In the genomic region with DNA sequence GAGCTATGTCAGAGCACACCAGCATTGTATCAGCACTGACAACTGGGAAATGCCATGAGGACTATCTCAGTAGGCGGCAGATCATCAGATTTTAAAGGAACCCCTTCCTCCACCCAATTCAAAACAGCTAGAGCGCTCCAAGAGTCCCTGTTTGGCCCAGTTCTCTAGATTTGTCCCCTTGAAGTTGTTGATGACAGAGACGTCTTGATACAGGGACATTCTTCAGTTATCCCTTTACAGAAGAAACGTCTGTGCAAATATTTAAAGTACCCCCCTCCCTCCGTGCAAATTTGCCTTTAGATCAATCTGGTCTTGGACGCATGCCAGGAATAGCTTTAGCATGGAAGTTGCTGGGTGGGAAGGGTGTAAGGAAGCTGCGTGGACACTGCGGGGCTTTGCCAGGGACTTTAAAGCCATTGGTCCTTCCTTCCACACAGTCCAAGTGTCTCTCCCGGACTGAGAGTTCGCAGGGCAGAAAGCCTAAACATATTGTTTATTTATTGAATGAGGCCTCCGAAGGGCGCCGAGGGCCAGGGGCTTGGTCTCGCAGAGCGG, we compare ENCODE assay signal across 9 mouse cellular contexts. TPM values are rescaled to one million over a fixed set of nuclear protein-coding genes. Genes with fewer than 3 reads are reported as not detected.
DNase-seq lines count a peak whose midpoint lies in the region; ATAC-seq and TF ChIP-seq lines count a peak whose summit lies in the region.
"Had no signal": no experiment of that assay in that cellular context is flagged by ENCODE, and none has a peak within 500 bp of the region (broad histone marks: within the 10 kb centered on the region; RNA-seq: fewer than 3 reads in every experiment).

No protein-coding gene starts in this region.

- ATAC-seq in kidney, embryonic 14.5 days (ENCODE audit: low FRiP score, low TSS enrichment), result peak; percentile 54; the same call in 1 of the 2 replicates
- no peak; the same call in 1 of the 2 replicates for ATAC-seq in forebrain, embryonic 12.5 days (ENCODE audit: low FRiP score)

- 2% methylated on average over 15 of the region's 15 CpGs for WGBS in kidney, embryonic 14.5 days
- 3% methylated on average over 15 of the region's 15 CpGs for WGBS in forebrain, embryonic 12.5 days
- 5% methylated on average over 15 of the region's 15 CpGs for WGBS in limb, embryonic 10.5 days

- peak overlapping the region; percentile 58 for H3ac ChIP-seq in myocyte (ENCODE audit: control insufficient read depth, insufficient read length)

- no peaks in the 10 kb centered on the region for H3K36me3 ChIP-seq in kidney, embryonic 14.5 days (ENCODE audit: control insufficient read depth, insufficient read depth, low read length)
- no peaks in the 10 kb centered on the region for H3K36me3 ChIP-seq in forebrain, embryonic 12.5 days (replicated peaks)
- H3K36me3 ChIP-seq in limb, embryonic 10.5 days, result no peaks in the 10 kb centered on the region
- H3K36me3 ChIP-seq in myocyte (ENCODE audit: control insufficient read depth, insufficient read depth), result no peaks in the 10 kb centered on the region

- H3K9ac ChIP-seq in kidney, embryonic 14.5 days (ENCODE audit: low read depth, low read length), result peak overlapping the region; percentile 73
- H3K9ac ChIP-seq in forebrain, embryonic 12.5 days, result peak overlapping the region; percentile 80

- no peak for TF ChIP-seq POLR2A in myocyte (IDR thresholded peaks at IDR 0.05; ENCODE audit: insufficient read length, low read depth)

- no peaks in the 10 kb centered on the region for H3K9me3 ChIP-seq in kidney, embryonic 14.5 days (ENCODE audit: control insufficient read depth, low read length)
- no peaks in the 10 kb centered on the region for H3K9me3 ChIP-seq in forebrain, embryonic 12.5 days
- H3K9me3 ChIP-seq in limb, embryonic 10.5 days (replicated peaks), result no peaks in the 10 kb centered on the region

- peak overlapping the region; percentile 92 for H3K4me3 ChIP-seq in kidney, embryonic 14.5 days (ENCODE audit: low read length)
- peak overlapping the region; percentile 89 for H3K4me3 ChIP-seq in forebrain, embryonic 12.5 days (replicated peaks)
- H3K4me3 ChIP-seq in limb, embryonic 10.5 days, result peak overlapping the region; percentile 96
- H3K4me3 ChIP-seq in myocyte, result peak overlapping the region; percentile 36

- peaks cover 10% of the 10 kb centered on the region; the same call in 1 of the 2 replicates for H3K27me3 ChIP-seq in kidney, embryonic 14.5 days (ENCODE audit: control insufficient read depth, insufficient read depth, low read length)
- peaks cover 28% of the 10 kb centered on the region for H3K27me3 ChIP-seq in forebrain, embryonic 12.5 days
- peaks cover 28% of the 10 kb centered on the region for H3K27me3 ChIP-seq in limb, embryonic 10.5 days (ENCODE audit: low read depth, poor library complexity, severe bottlenecking)
- H3K27me3 ChIP-seq in myocyte (ENCODE audit: control insufficient read depth, insufficient read depth, insufficient read length), result peaks cover 7% of the 10 kb centered on the region

- 0 out of 2 replicates have a peak, but pooled peaks cover 3% of the 10 kb centered on the region for H3K4me1 ChIP-seq in kidney, embryonic 14.5 days (ENCODE audit: control insufficient read depth, insufficient read depth, low read length)
- peaks cover 14% of the 10 kb centered on the region for H3K4me1 ChIP-seq in forebrain, embryonic 12.5 days
- peaks cover 20% of the 10 kb centered on the region for H3K4me1 ChIP-seq in limb, embryonic 10.5 days

- peak overlapping the region; percentile 90 for H3K4me2 ChIP-seq in kidney, embryonic 14.5 days (replicated peaks; ENCODE audit: low read depth, low read length)
- H3K4me2 ChIP-seq in forebrain, embryonic 12.5 days, result peak overlapping the region; percentile 83
- peak overlapping the region; percentile 81 for H3K4me2 ChIP-seq in myocyte (ENCODE audit: low read depth)

- H3K79me2 ChIP-seq in myocyte (ENCODE audit: control insufficient read depth, insufficient read depth), result no peaks in the 10 kb centered on the region

- no peak for DNase-seq in kidney, adult 18-20 months
- DNase-seq in brain, adult 2 months (ENCODE audit: low read depth, low spot score), result peak; percentile 54
- no peak for DNase-seq in limb, embryonic 10.5 days (ENCODE audit: low spot score)
- no peak for DNase-seq in adrenal gland, adult 2 months
- no peak for DNase-seq in adrenal gland, postnatal 10 days

- no peak overlapping the region for H3K27ac ChIP-seq in kidney, embryonic 14.5 days (ENCODE audit: low read depth, low read length)
- peak overlapping the region; percentile 42; the same call in 1 of the 2 replicates for H3K27ac ChIP-seq in forebrain, embryonic 12.5 days
- H3K27ac ChIP-seq in limb, embryonic 10.5 days, result peak overlapping the region; percentile 90
- H3K27ac ChIP-seq: macrophage had no signal

TF ChIP-seq in myocyte, 11 proteins besides CTCF, POLR2A, EP300 and RAD21:
- no peak for TF ChIP-seq MAX (IDR thresholded peaks at IDR 0.05; ENCODE audit: low read depth)
- TF ChIP-seq POLR2AphosphoS2 (IDR thresholded peaks at IDR 0.05; ENCODE audit: insufficient read length, low read depth), result no peak
- TF ChIP-seq REST (IDR thresholded peaks at IDR 0.05; ENCODE audit: insufficient read depth, insufficient read length), result no peak
- TF ChIP-seq E2F4 (IDR thresholded peaks at IDR 0.05; ENCODE audit: insufficient read depth), result no peak
- no peak for TF ChIP-seq SRF (IDR thresholded peaks at IDR 0.05; ENCODE audit: control insufficient read depth, insufficient read length, low read depth)

RNA-seq across cellular contexts. Expression of a gene that starts 0.6 kb away (rescaled TPM):
- 13.2 and 17.5 TPM in 2 replicates for polyA plus RNA-seq in kidney, embryonic 14.5 days (2014; fragmentation: Nextera tagmentation; extraction: Ambion mirVana)
- 14.3 and 17.0 TPM in 2 replicates for polyA plus RNA-seq in forebrain, embryonic 12.5 days (2016; fragmentation: Nextera tagmentation; extraction: Ambion mirVana)
- 19.2 and 19.3 TPM in 2 replicates for polyA plus RNA-seq in limb, embryonic 10.5 days (2016; fragmentation: Nextera tagmentation; extraction: Ambion mirVana)
- polyA plus RNA-seq in myocyte (2012; fragmentation: generic; extraction: Trizol), result 1.7 TPM
- 10 to 100 TPM; 25.0 to 30.4 TPM for total RNA-seq in adrenal gland, adult 2 months (2021)
- polyA plus RNA-seq in adrenal gland, adult 2 months (2012; rRNA removed), result 17.3 and 17.7 TPM in 2 replicates
- 10 to 100 TPM; 12.0 to 15.2 TPM for total RNA-seq in adrenal gland, postnatal 10 days (2021)
- polyA plus RNA-seq: macrophage had no signal

RNA-seq across cellular contexts. Expression of a gene that starts 35.9 kb away (rescaled TPM):
- 15.9 and 18.2 TPM in 2 replicates for polyA plus RNA-seq in kidney, embryonic 14.5 days (2014; fragmentation: Nextera tagmentation; extraction: Ambion mirVana)
- polyA plus RNA-seq in forebrain, embryonic 12.5 days (2016; fragmentation: Nextera tagmentation; extraction: Ambion mirVana), result 13.5 and 20.5 TPM in 2 replicates
- 13.8 and 14.2 TPM in 2 replicates for polyA plus RNA-seq in limb, embryonic 10.5 days (2016; fragmentation: Nextera tagmentation; extraction: Ambion mirVana)
- polyA plus RNA-seq in myocyte (2012; fragmentation: generic; extraction: Trizol), result 23.2 TPM
- total RNA-seq in adrenal gland, adult 2 months (2021), result 10 to 100 TPM; 41.3 to 58.0 TPM
- polyA plus RNA-seq in adrenal gland, adult 2 months (2012; rRNA removed), result 12.5 and 13.5 TPM in 2 replicates
- total RNA-seq in adrenal gland, postnatal 10 days (2021), result 10 to 100 TPM; 35.0 to 35.6 TPM

RNA-seq across cellular contexts. Expression of a gene that starts 45.4 kb away (rescaled TPM):
- not detected in 2 replicates for polyA plus RNA-seq in kidney, embryonic 14.5 days (2014; fragmentation: Nextera tagmentation; extraction: Ambion mirVana)
- not detected in 2 replicates for polyA plus RNA-seq in forebrain, embryonic 12.5 days (2016; fragmentation: Nextera tagmentation; extraction: Ambion mirVana)
- polyA plus RNA-seq in limb, embryonic 10.5 days (2016; fragmentation: Nextera tagmentation; extraction: Ambion mirVana), result not detected in 2 replicates
- polyA plus RNA-seq in myocyte (2012; fragmentation: generic; extraction: Trizol), result not detected
- total RNA-seq in adrenal gland, adult 2 months (2021), result not detected
- polyA plus RNA-seq in adrenal gland, adult 2 months (2012; rRNA removed), result not detected in 2 replicates
- total RNA-seq in adrenal gland, postnatal 10 days (2021), result not detected
- polyA plus RNA-seq: macrophage had no signal

Comparison
In these comparisons a context has a peak if more than half of its experiments do, and no peak if none do; other contexts are left out.
1. H3K4me3 ChIP-seq: peak in every context shown above with its lines; median percentile 96 in limb, embryonic 10.5 days; 92 in kidney, embryonic 14.5 days; 89 in forebrain, embryonic 12.5 days; 36 in myocyte.